Mouse (Mus musculus): ENCODE measurements around the gene Itpr2. TPM values are rescaled to one million over a fixed set of nuclear protein-coding genes. Genes with fewer than 3 reads are reported as not detected.

The Itpr2 gene
- polyA plus RNA-seq, 2 experiments, result 0.64 to 1.7 TPM

GRCm38 (mm10) chr6:146540386-146540785 is 38.4 kb upstream of the Itpr2 start:
- Histone ChIP-seq H3K27ac (no peak overlapping the region), H3K4me3 (ENCODE audit: insufficient read depth in 1 of 2, low read depth in 2 of 2, low read length in 2 of 2) (no peak overlapping the region), H3K9ac (replicated peaks) (no peak overlapping the region), H3K9me3 (ENCODE audit: control insufficient read depth, low read length) (no peaks in the 10 kb centered on the region), H3K36me3 (replicated peaks; ENCODE audit: control insufficient read depth, insufficient read depth, low read depth) (no peaks in the 10 kb centered on the region), H3K27me3 (ENCODE audit: control insufficient read depth, insufficient read depth, low read length) (no peaks in the 10 kb centered on the region), H3K4me1 (replicated peaks; ENCODE audit: control insufficient read depth in 2 of 2, insufficient read depth in 2 of 2, low read length in 1 of 2) (no peaks in the 10 kb centered on the region), H3K4me2 (ENCODE audit: low read depth) (no peak overlapping the region)
- 54% methylated on average over 3 of the region's 3 CpGs for WGBS (ENCODE audit: insufficient replicate concordance)
- DNase-seq (ENCODE audit: low read depth in 3 of 3, low spot score in 3 of 3), result no peak
- ATAC-seq (ENCODE audit: insufficient read depth), result no peak
- TF ChIP-seq CTCF (IDR thresholded peaks at IDR 0.05; ENCODE audit: low read depth), result no peak
- TF ChIP-seq EP300 (IDR thresholded peaks at IDR 0.05; ENCODE audit: low read depth), result no peak

- H3K9me3 ChIP-seq (ENCODE audit: control insufficient read depth, low read length), result no peaks in the 10 kb centered on the region
- no peak overlapping the region for H3K9ac ChIP-seq (replicated peaks)
- ATAC-seq (ENCODE audit: insufficient read depth), result no peak
- TF ChIP-seq EP300 (IDR thresholded peaks at IDR 0.05; ENCODE audit: low read depth), result no peak
- TF ChIP-seq CTCF (IDR thresholded peaks at IDR 0.05; ENCODE audit: low read depth), result no peak
- H3K4me1 ChIP-seq (replicated peaks; ENCODE audit: control insufficient read depth in 2 of 2, insufficient read depth in 2 of 2, low read length in 1 of 2), result no peaks in the 10 kb centered on the region
- no peak overlapping the region for H3K4me2 ChIP-seq (ENCODE audit: low read depth)
- H3K4me3 ChIP-seq (ENCODE audit: insufficient read depth in 1 of 2, low read depth in 2 of 2, low read length in 2 of 2), result no peak overlapping the region
- no peak overlapping the region for H3K27ac ChIP-seq
- no peak for DNase-seq (ENCODE audit: low read depth in 3 of 3, low spot score in 3 of 3)
- H3K27me3 ChIP-seq (ENCODE audit: control insufficient read depth, insufficient read depth, low read length), result no peaks in the 10 kb centered on the region
- 50% methylated on average over 4 of the region's 4 CpGs for WGBS (ENCODE audit: insufficient replicate concordance)
- no peaks in the 10 kb centered on the region for H3K36me3 ChIP-seq (replicated peaks; ENCODE audit: control insufficient read depth, insufficient read depth, low read depth)
These were observed 36.6 kb upstream of the Itpr2 start for GRCm38 (mm10) chr6:146538661-146539060.

GRCm38 (mm10) chr6:146538071-146538470 is 36.0 kb upstream of the Itpr2 start:
- DNase-seq (ENCODE audit: low read depth in 3 of 3, low spot score in 3 of 3), result no peak
- Histone ChIP-seq H3K4me1 (replicated peaks; ENCODE audit: control insufficient read depth in 2 of 2, insufficient read depth in 2 of 2, low read length in 1 of 2) (no peaks in the 10 kb centered on the region), H3K9me3 (ENCODE audit: control insufficient read depth, low read length) (no peaks in the 10 kb centered on the region), H3K27me3 (ENCODE audit: control insufficient read depth, insufficient read depth, low read length) (no peaks in the 10 kb centered on the region), H3K9ac (replicated peaks) (no peak overlapping the region), H3K4me3 (ENCODE audit: insufficient read depth in 1 of 2, low read depth in 2 of 2, low read length in 2 of 2) (no peak overlapping the region), H3K27ac (no peak overlapping the region), H3K36me3 (replicated peaks; ENCODE audit: control insufficient read depth, insufficient read depth, low read depth) (no peaks in the 10 kb centered on the region), H3K4me2 (ENCODE audit: low read depth) (no peak overlapping the region)
- WGBS (ENCODE audit: insufficient replicate concordance), result 45% methylated on average over 2 of the region's 2 CpGs
- ATAC-seq (ENCODE audit: insufficient read depth), result no peak
- TF ChIP-seq EP300 (IDR thresholded peaks at IDR 0.05; ENCODE audit: low read depth), result no peak
- no peak for TF ChIP-seq CTCF (IDR thresholded peaks at IDR 0.05; ENCODE audit: low read depth)

- Histone ChIP-seq H3K4me3 (ENCODE audit: insufficient read depth in 1 of 2, low read depth in 2 of 2, low read length in 2 of 2) (no peak overlapping the region), H3K9ac (replicated peaks) (no peak overlapping the region), H3K27me3 (ENCODE audit: control insufficient read depth, insufficient read depth, low read length) (no peaks in the 10 kb centered on the region), H3K27ac (no peak overlapping the region), H3K36me3 (replicated peaks; ENCODE audit: control insufficient read depth, insufficient read depth, low read depth) (no peaks in the 10 kb centered on the region), H3K4me2 (ENCODE audit: low read depth) (no peak overlapping the region), H3K9me3 (ENCODE audit: control insufficient read depth, low read length) (no peaks in the 10 kb centered on the region), H3K4me1 (replicated peaks; ENCODE audit: control insufficient read depth in 2 of 2, insufficient read depth in 2 of 2, low read length in 1 of 2) (no peaks in the 10 kb centered on the region)
- DNase-seq (ENCODE audit: low read depth in 3 of 3, low spot score in 3 of 3) (no peak), ATAC-seq (ENCODE audit: insufficient read depth) (no peak)
- 62% methylated on average over 4 of the region's 4 CpGs for WGBS (ENCODE audit: insufficient replicate concordance)
- no peak for TF ChIP-seq CTCF (IDR thresholded peaks at IDR 0.05; ENCODE audit: low read depth)
These were observed 35.1 kb upstream of the Itpr2 start for GRCm38 (mm10) chr6:146537111-146537510.

- Histone ChIP-seq H3K27me3 (ENCODE audit: control insufficient read depth, insufficient read depth, low read length) (no peaks in the 10 kb centered on the region), H3K9me3 (ENCODE audit: control insufficient read depth, low read length) (no peaks in the 10 kb centered on the region), H3K27ac (no peak overlapping the region), H3K9ac (replicated peaks) (no peak overlapping the region), H3K36me3 (replicated peaks; ENCODE audit: control insufficient read depth, insufficient read depth, low read depth) (no peaks in the 10 kb centered on the region), H3K4me1 (replicated peaks; ENCODE audit: control insufficient read depth in 2 of 2, insufficient read depth in 2 of 2, low read length in 1 of 2) (0 out of 4 replicates have a peak, but pooled peaks cover 0 to under 1% of the 10 kb centered on the region in 2 experiments), H3K4me3 (ENCODE audit: insufficient read depth in 1 of 2, low read depth in 2 of 2, low read length in 2 of 2) (no peak overlapping the region), H3K4me2 (ENCODE audit: low read depth) (no peak overlapping the region)
- TF ChIP-seq CTCF (IDR thresholded peaks at IDR 0.05; ENCODE audit: low read depth), result no peak
- no peak for TF ChIP-seq EP300 (IDR thresholded peaks at IDR 0.05; ENCODE audit: low read depth)
- no peak for ATAC-seq (ENCODE audit: insufficient read depth)
- no peak for DNase-seq (ENCODE audit: low read depth in 3 of 3, low spot score in 3 of 3)
- 78% methylated on average over 5 of the region's 5 CpGs for WGBS (ENCODE audit: insufficient replicate concordance)
These were observed 33.5 kb upstream of the Itpr2 start for GRCm38 (mm10) chr6:146535501-146535900.
